Mouse (Mus musculus) adrenal gland, postnatal 4 days (tissue): Measurements from ENCODE around the gene Zfp580. TPM values are rescaled to one million over a fixed set of nuclear protein-coding genes. Genes with fewer than 3 reads are reported as not detected.
A peak's percentile ranks its signal among the peaks of the same experiment; 100 is the strongest.
"Not testable (repeated sequence)": the region's sequence is repeated elsewhere in the genome, so short reads cannot be mapped to it uniquely, and the experiment has no call there.

ENCODE experiments used
- DNase-seq, 2 experiments: peaks; one replicate each; pipeline ENCODE4 v3.0.0; 2021 to 2022; ENCODE audit warnings: low spot score in 2 of 2, mixed read lengths in 2 of 2
- total RNA-seq, 2 experiments: library from RNA; stranded (reverse); gene quantifications; 2 replicates each; pipeline ENCODE4 v1.2.3; 2021

The Zfp580 gene
- total RNA-seq, 2 experiments from 2014 or later: 19.9 to 23.6 TPM

GRCm38 (mm10) chr7:5062360-5063001, 11.1 kb downstream of the Zfp580 start:
- DNase-seq: peak in 1 of 2 experiments; percentile 50

GRCm38 (mm10) chr7:5064886-5065285, 13.5 kb downstream of the Zfp580 start:
- no peak for DNase-seq

GRCm38 (mm10) chr7:5073586-5073985, 22.2 kb downstream of the Zfp580 start:
- DNase-seq: no peak

GRCm38 (mm10) chr7:5074984-5075383, 23.6 kb downstream of the Zfp580 start:
- DNase-seq: no peak

GRCm38 (mm10) chr7:5076931-5077330, 25.6 kb downstream of the Zfp580 start:
- no peak for DNase-seq

GRCm38 (mm10) chr7:5079365-5080009, 28.1 kb downstream of the Zfp580 start:
- DNase-seq: not testable (repeated sequence)

- DNase-seq: peak; percentile 90 to 91
Measured at GRCm38 (mm10) chr7:5080010-5080751, 28.8 kb downstream of the Zfp580 start, which contains the start of gene Epn1. Epn1 (plus strand) TSS chr7:5080235.

- no peak for DNase-seq
Measured at GRCm38 (mm10) chr7:5080815-5081214, 29.5 kb downstream of the Zfp580 start.

- no peak for DNase-seq
Measured at GRCm38 (mm10) chr7:5081241-5081640, 29.9 kb downstream of the Zfp580 start.

GRCm38 (mm10) chr7:5081939-5082338, 30.6 kb downstream of the Zfp580 start:
- no peak for DNase-seq

- no peak for DNase-seq
Measured at GRCm38 (mm10) chr7:5083325-5084105, 32.2 kb downstream of the Zfp580 start.

GRCm38 (mm10) chr7:5085512-5085911, 34.2 kb downstream of the Zfp580 start:
- DNase-seq: no peak

GRCm38 (mm10) chr7:5086921-5087440, 35.6 kb downstream of the Zfp580 start:
- DNase-seq: no peak

GRCm38 (mm10) chr7:5087886-5088285, 36.5 kb downstream of the Zfp580 start:
- no peak for DNase-seq

- DNase-seq: no peak
Measured at GRCm38 (mm10) chr7:5089853-5090252, 38.5 kb downstream of the Zfp580 start.

GRCm38 (mm10) chr7:5091008-5091728, 39.8 kb downstream of the Zfp580 start:
- no peak for DNase-seq

GRCm38 (mm10) chr7:5092381-5092780, 41.0 kb downstream of the Zfp580 start:
- DNase-seq: no peak

- DNase-seq: no peak
Measured at GRCm38 (mm10) chr7:5092831-5093510, 41.6 kb downstream of the Zfp580 start.

GRCm38 (mm10) chr7:5098769-5099168, 47.4 kb downstream of the Zfp580 start:
- no peak for DNase-seq

GRCm38 (mm10) chr7:5099796-5100195, 48.5 kb downstream of the Zfp580 start:
- no peak for DNase-seq
